Mouse (Mus musculus) olfactory bulb, adult 2 months (tissue): Measurements from ENCODE around the gene Simc1.

Experiments used
- CTCF ChIP-seq: fragments of 200-500 bp; IDR thresholded peaks from 2 replicates; pipeline ENCODE4 v1.5.1; 2012; ENCODE audit warnings: low read depth, mild to moderate bottlenecking, low read length, moderate library complexity; ENCODE audit not compliant: insufficient read depth
- POLR2A ChIP-seq: fragments of 200-500 bp; IDR thresholded peaks from 2 replicates; pipeline ENCODE4 v1.6.1; 2012; ENCODE audit warnings: mild to moderate bottlenecking, low read depth, low read length, moderate library complexity; ENCODE audit not compliant: insufficient read depth

- TF ChIP-seq POLR2A (no peak), CTCF (no peak)
Observed at GRCm38 (mm10) chr13:54501957-54502690, 1.5 kb upstream of the Simc1 start.
